27 mouse cellular contexts compared by ENCODE assay signal in the genomic region with DNA sequence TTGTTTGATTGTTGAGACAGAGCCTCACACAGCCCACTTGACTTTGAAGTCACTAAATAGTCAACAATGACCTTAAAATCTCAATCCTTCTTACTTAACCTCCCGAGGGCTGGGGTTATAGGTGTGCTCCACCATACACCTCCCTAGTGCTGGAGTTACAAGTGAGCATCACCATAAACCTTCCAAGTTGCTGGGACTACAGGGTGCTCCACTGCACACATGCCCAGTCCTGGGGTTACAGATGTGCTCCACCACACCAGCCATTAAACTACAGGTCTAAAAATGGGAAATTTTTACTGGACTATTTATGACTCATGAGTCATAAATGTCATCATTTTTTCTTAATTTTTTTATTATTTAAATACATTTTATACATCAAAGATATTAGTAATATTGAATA. TPM values are rescaled to one million over a fixed set of nuclear protein-coding genes. Genes with fewer than 3 reads are reported as not detected.
DNase-seq lines count a peak whose midpoint lies in the region; ATAC-seq lines count a peak whose summit lies in the region.
"Had no signal": no experiment of that assay in that cellular context is flagged by ENCODE, and none has a peak within 500 bp of the region (broad histone marks: within the 10 kb centered on the region; RNA-seq: fewer than 3 reads in every experiment).

No protein-coding gene starts in this region.

- no peaks in the 10 kb centered on the region for H3K9me3 ChIP-seq in intestine, embryonic 14.5 days (ENCODE audit: control insufficient read depth, low read length)
- H3K9me3 ChIP-seq in intestine, embryonic 15.5 days, result no peaks in the 10 kb centered on the region
- H3K9me3 ChIP-seq: embryonic facial prominence, embryonic 13.5 days; embryonic facial prominence, embryonic 15.5 days; forebrain, embryonic 10.5 days; forebrain, embryonic 13.5 days; forebrain, embryonic 15.5 days had no signal

- 71% methylated on average over 1 of the region's 1 CpGs for WGBS in intestine, embryonic 14.5 days
- whole genome bisulfite sequencing in intestine, embryonic 15.5 days, result 82% methylated on average over 1 of the region's 1 CpGs

- H3K27ac ChIP-seq in intestine, embryonic 14.5 days (ENCODE audit: low read depth), result no peak overlapping the region
- H3K27ac ChIP-seq in intestine, embryonic 15.5 days, result no peak overlapping the region
- H3K27ac ChIP-seq: embryonic facial prominence, embryonic 13.5 days; embryonic facial prominence, embryonic 15.5 days; forebrain, embryonic 10.5 days; forebrain, embryonic 13.5 days; forebrain, embryonic 15.5 days had no signal

- ATAC-seq in intestine, embryonic 14.5 days (replicated peaks; ENCODE audit: low FRiP score, low TSS enrichment, low read depth), result peak; percentile 62; the same call in 1 of the 2 replicates
- ATAC-seq in intestine, embryonic 15.5 days, result no peak
- ATAC-seq: forebrain, embryonic 13.5 days; forebrain, embryonic 15.5 days had no signal

- no peak overlapping the region for H3K4me3 ChIP-seq in intestine, embryonic 14.5 days (ENCODE audit: low read depth, low read length)
- no peak overlapping the region for H3K4me3 ChIP-seq in intestine, embryonic 15.5 days (replicated peaks)
- H3K4me3 ChIP-seq: embryonic facial prominence, embryonic 13.5 days; embryonic facial prominence, embryonic 15.5 days; erythroblast, embryonic 14.5 days; forebrain, embryonic 10.5 days; forebrain, embryonic 13.5 days; forebrain, embryonic 15.5 days had no signal

- H3K4me1 ChIP-seq in intestine, embryonic 14.5 days (replicated peaks; ENCODE audit: control insufficient read depth, insufficient read depth, low read length), result peaks cover 3% of the 10 kb centered on the region
- peaks cover 2% of the 10 kb centered on the region; the same call in 1 of the 2 replicates for H3K4me1 ChIP-seq in intestine, embryonic 15.5 days (replicated peaks)

- no peak overlapping the region for H3K4me2 ChIP-seq in intestine, embryonic 14.5 days (ENCODE audit: low read length)
- no peak overlapping the region for H3K4me2 ChIP-seq in intestine, embryonic 15.5 days (replicated peaks)
- H3K4me2 ChIP-seq: embryonic facial prominence, embryonic 13.5 days; embryonic facial prominence, embryonic 15.5 days; forebrain, embryonic 13.5 days; forebrain, embryonic 15.5 days had no signal

- H3K9ac ChIP-seq in intestine, embryonic 14.5 days (ENCODE audit: low read length), result no peak overlapping the region
- H3K9ac ChIP-seq in intestine, embryonic 15.5 days, result no peak overlapping the region
- H3K9ac ChIP-seq: embryonic facial prominence, embryonic 13.5 days; embryonic facial prominence, embryonic 15.5 days; forebrain, embryonic 13.5 days; forebrain, embryonic 15.5 days had no signal

- no peaks in the 10 kb centered on the region for H3K36me3 ChIP-seq in intestine, embryonic 14.5 days (ENCODE audit: control insufficient read depth, insufficient read depth, low read length)
- no peaks in the 10 kb centered on the region for H3K36me3 ChIP-seq in intestine, embryonic 15.5 days
- H3K36me3 ChIP-seq: embryonic facial prominence, embryonic 13.5 days; embryonic facial prominence, embryonic 15.5 days; forebrain, embryonic 10.5 days; forebrain, embryonic 15.5 days had no signal

- peak; percentile 79 for DNase-seq in heart, adult 11 months
- no peak for DNase-seq in heart, adult 18-20 months
- DNase-seq in intestine, embryonic 14.5 days (ENCODE audit: low spot score), result no peak
- peak; percentile 16 for DNase-seq in testis, postnatal 10 days (ENCODE audit: low spot score)
- no peak for DNase-seq in testis, postnatal 14 days (ENCODE audit: low spot score)
- no peak for DNase-seq in thymus, postnatal 10 days (ENCODE audit: low spot score in 2 of 2)
- DNase-seq: adrenal gland, adult 2 months; adrenal gland, postnatal 10 days; adrenal gland, postnatal 25 days; cerebellum, adult 11 months; cerebellum, adult 18-20 months; cerebellum, adult 8-10 months; cerebellum, adult 9-11 months; cerebellum, postnatal 14 days; cerebellum, postnatal 36 days; embryo, embryonic 11 days had no signal

- H3K27me3 ChIP-seq in intestine, embryonic 14.5 days (replicated peaks; ENCODE audit: control insufficient read depth, insufficient read depth, low read length), result no peaks in the 10 kb centered on the region
- H3K27me3 ChIP-seq in intestine, embryonic 15.5 days (replicated peaks), result no peaks in the 10 kb centered on the region
- H3K27me3 ChIP-seq: embryonic facial prominence, embryonic 13.5 days; embryonic facial prominence, embryonic 15.5 days; forebrain, embryonic 13.5 days; forebrain, embryonic 15.5 days had no signal

RNA-seq across cellular contexts. Expression of gene Alg8, which starts 5.5 kb away (rescaled TPM):
- total RNA-seq in heart, adult 18-20 months (2021), result 1 to 10 TPM; 4.4 to 4.8 TPM
- 46.2 and 48.6 TPM in 2 replicates for polyA plus RNA-seq in intestine, embryonic 14.5 days (2014; fragmentation: Nextera tagmentation; extraction: Ambion mirVana)
- polyA plus RNA-seq in intestine, embryonic 15.5 days (2015; fragmentation: Nextera tagmentation; extraction: Ambion mirVana), result 53.7 and 55.4 TPM in 2 replicates

RNA-seq across cellular contexts. Expression of gene Kctd21, which starts 33.8 kb away (rescaled TPM):
- 1 to 10 TPM; 4.1 to 4.9 TPM for total RNA-seq in heart, adult 18-20 months (2021)
- polyA plus RNA-seq in intestine, embryonic 14.5 days (2014; fragmentation: Nextera tagmentation; extraction: Ambion mirVana), result 5.4 and 5.9 TPM in 2 replicates
- polyA plus RNA-seq in intestine, embryonic 15.5 days (2015; fragmentation: Nextera tagmentation; extraction: Ambion mirVana), result 3.3 and 3.6 TPM in 2 replicates
- polyA plus RNA-seq: erythroblast, embryonic 14.5 days had no signal

RNA-seq across cellular contexts. Expression of gene Ndufc2, which starts 33.9 kb away (rescaled TPM):
- 100 to 1,000 TPM; 548 to 551 TPM for total RNA-seq in heart, adult 18-20 months (2021)
- 386 and 389 TPM in 2 replicates for polyA plus RNA-seq in intestine, embryonic 14.5 days (2014; fragmentation: Nextera tagmentation; extraction: Ambion mirVana)
- 372 and 444 TPM in 2 replicates for polyA plus RNA-seq in intestine, embryonic 15.5 days (2015; fragmentation: Nextera tagmentation; extraction: Ambion mirVana)

RNA-seq across cellular contexts. Expression of gene Usp35, which starts 34.1 kb away (rescaled TPM):
- total RNA-seq in heart, adult 18-20 months (2021), result under 1 TPM; 0.41 to 0.60 TPM
- polyA plus RNA-seq in intestine, embryonic 14.5 days (2014; fragmentation: Nextera tagmentation; extraction: Ambion mirVana), result 2.1 and 3.4 TPM in 2 replicates
- polyA plus RNA-seq in intestine, embryonic 15.5 days (2015; fragmentation: Nextera tagmentation; extraction: Ambion mirVana), result 1.1 and 1.2 TPM in 2 replicates
- total RNA-seq: common myeloid progenitor, adult 5-6 weeks had no signal

RNA-seq across cellular contexts. Expression of gene Thrsp, which starts 51.6 kb away (rescaled TPM):
- total RNA-seq in heart, adult 18-20 months (2021), result 100 to 1,000 TPM in 1 of 2 experiments, 10 to 100 TPM in 1; 73.2 to 181 TPM
- polyA plus RNA-seq in intestine, embryonic 14.5 days (2014; fragmentation: Nextera tagmentation; extraction: Ambion mirVana), result 0.23 and 0.41 TPM in 2 replicates
- polyA plus RNA-seq in intestine, embryonic 15.5 days (2015; fragmentation: Nextera tagmentation; extraction: Ambion mirVana), result 0.54 and 0.77 TPM in 2 replicates
- total RNA-seq: common myeloid progenitor, adult 5-6 weeks; MEL had no signal
- polyA plus RNA-seq: C2C12; embryonic facial prominence, embryonic 11.5 days; erythroblast, embryonic 14.5 days had no signal

Comparison
In these comparisons a context has a peak if more than half of its experiments do, and no peak if none do; other contexts are left out.
1. DNase-seq: peak in heart, adult 11 months (single experiment) and testis, postnatal 10 days (single experiment); none in heart, adult 18-20 months (0 of 2), intestine, embryonic 14.5 days (single experiment), testis, postnatal 14 days (single experiment) and thymus, postnatal 10 days (0 of 2).